Mouse (Mus musculus) lung, adult 2 months (tissue): ENCODE measurements at regions not wholly inside any gene's neighbourhood (a gene's known extent, or its start where the extent isn't known, plus 50 kb on each side); places are given as distances from the start of the nearest gene placed in this dataset.

ENCODE experiments used
- CTCF ChIP-seq: fragments of 200-500 bp; IDR thresholded peaks from 2 replicates; pipeline ENCODE4 v1.5.1; 2011; ENCODE audit warnings: mild to moderate bottlenecking, low read length, control low read depth; ENCODE audit not compliant: insufficient read depth
- POLR2A ChIP-seq: fragments of 200-500 bp; IDR thresholded peaks from 2 replicates; pipeline ENCODE4 v1.6.1; 2011; ENCODE audit warnings: low read depth, mild to moderate bottlenecking, control low read depth, low read length, borderline replicate concordance; ENCODE audit errors: extremely low read depth

GRCm38 (mm10) chr10:44702108-44702507 lies 173.8 kb upstream of the Prdm1 start:
- TF ChIP-seq CTCF = no peak
- TF ChIP-seq POLR2A = no peak
